Mouse (Mus musculus) cerebellum, postnatal 36 days (tissue): ENCODE results near the gene Nkx2-5.

Experiments
- DNase-seq, 2 experiments: peaks; one replicate each; pipeline ENCODE4 v3.0.0; 2021 to 2022; ENCODE audit warnings: mixed read lengths in 2 of 2

The Nkx2-5 gene

DNA sequence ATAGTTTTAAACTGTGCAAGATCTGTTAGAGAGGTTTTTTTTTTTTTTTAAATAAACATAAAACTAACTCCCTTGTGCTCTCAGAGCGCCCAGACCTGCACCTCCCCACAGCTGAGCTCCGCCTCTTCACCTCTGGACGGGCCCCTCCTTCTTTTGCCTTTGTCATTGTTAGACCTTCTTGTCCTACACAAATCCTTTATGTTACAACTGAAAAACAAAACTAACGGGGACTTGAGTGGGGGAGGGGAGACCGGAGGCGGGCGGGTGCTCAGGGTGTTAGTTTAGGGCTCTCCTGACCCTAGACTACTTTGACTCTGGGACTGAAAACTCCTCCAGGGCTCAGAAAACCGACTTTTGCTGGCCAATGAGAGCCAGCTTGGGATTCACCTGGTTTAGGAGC, 8.9 kb downstream of the Nkx2-5 start:
- no peak for DNase-seq

GRCm38 (mm10) chr17:26834966-26835755, 9.6 kb downstream of the Nkx2-5 start:
- no peak for DNase-seq

DNA sequence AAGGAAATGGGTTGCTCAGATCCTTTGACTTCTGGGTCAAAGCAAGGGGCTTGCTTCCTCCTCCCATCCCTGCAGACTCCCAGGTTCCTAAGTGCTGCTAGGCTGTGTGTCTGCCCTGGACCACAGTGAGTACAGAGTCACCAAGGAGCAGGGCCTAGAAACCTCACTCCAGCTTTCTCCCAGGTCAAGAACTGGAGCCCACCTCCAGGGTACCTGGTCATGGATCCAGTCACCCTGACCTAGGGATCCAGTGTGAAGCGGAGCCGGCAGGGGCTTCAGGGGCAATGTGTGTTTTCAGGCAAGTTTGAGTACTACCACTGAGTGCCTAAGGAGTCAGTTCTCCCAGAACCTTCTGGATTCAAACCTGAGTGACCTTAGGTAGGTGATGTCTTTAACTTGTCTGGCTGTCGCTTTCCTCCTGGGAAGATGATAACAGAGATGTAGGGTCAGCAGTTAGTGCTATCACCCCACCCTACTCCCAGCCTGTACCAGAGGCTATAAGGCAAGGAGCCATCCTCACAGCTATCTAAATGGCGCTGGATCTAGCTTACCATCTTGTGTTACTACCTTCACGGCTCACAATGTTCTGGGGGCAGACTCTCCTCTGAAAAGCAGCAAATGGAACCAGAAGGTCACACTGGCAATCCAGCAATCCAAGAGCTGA, 10.4 kb downstream of the Nkx2-5 start:
- no peak for DNase-seq

DNA sequence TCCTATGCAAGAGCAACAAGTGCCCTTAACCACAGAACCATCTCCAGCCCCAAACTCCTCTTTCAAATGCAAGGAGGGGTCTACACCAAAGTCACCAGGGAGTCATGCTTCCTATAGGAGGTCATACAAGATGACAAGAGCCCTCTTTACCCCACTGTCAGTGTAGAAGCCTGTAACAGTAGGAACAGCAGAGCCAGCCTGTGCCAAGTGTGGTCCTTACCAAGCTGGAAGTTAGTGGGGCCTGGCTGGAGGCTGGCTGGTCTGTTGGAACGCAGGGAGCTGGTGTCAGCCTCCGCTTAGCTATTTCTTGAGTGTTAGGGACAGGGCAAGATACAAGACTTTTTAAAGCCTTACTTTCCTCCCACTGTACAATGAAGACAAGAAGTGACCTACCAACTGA, 11.0 kb downstream of the Nkx2-5 start:
- no peak for DNase-seq

DNA sequence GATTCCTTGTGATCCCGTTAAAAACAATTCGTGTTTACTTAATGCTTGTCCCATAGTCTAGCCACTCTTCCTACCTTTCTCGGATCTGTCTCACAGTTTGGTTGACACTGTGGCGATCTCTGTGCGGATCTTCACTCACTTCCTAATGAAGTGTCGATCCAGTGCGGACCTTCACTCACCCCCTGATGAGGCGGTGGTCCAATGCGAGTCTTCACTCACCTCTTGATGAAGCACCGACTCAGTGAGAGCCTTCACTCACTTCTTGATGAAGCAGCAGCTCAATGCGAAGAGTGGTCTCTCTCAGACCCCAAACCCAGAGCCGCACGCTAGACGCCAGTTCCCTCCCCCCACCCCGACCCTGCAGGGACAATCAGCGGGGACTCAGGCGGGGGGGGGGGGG, 18.7 kb downstream of the Nkx2-5 start:
- no peak for DNase-seq

DNA sequence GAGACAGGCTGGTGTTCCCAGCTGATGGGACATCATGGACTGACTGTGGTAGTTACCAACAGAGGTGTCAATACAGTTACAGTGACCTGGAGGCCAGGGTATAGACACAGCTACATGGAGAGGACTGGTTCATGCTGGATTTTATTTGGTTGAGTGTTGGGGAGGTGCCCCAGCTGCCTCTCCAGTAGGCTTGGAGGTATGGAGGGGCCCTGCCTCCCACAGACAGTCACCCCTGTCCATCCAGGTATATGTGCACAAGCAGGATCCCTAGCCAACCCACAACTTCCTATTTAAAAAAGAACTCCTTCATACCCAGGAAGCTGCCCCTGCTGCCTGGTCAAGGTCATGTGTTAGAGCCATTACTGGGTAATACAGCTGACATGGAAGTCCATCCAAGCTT, 27.0 kb downstream of the Nkx2-5 start:
- no peak for DNase-seq

DNA sequence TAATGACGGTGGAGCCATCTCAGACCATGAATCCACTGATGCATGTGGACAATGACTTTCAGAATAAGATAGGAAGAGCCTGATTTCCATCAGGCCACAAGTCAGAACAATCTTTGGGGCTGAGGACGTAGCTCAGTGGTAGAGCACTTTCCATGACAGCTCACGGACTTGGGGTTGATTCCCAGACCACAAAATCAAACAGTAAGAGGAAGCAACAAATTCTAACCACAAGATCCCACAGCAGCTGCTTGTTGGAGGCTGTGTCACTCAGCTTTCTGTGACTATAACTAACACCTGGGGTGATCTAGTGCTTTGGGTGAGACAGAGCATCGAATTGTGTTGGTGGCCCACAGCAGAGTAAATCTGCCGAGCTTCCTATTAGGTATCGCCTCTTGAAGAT, 28.0 kb downstream of the Nkx2-5 start:
- no peak for DNase-seq

DNA sequence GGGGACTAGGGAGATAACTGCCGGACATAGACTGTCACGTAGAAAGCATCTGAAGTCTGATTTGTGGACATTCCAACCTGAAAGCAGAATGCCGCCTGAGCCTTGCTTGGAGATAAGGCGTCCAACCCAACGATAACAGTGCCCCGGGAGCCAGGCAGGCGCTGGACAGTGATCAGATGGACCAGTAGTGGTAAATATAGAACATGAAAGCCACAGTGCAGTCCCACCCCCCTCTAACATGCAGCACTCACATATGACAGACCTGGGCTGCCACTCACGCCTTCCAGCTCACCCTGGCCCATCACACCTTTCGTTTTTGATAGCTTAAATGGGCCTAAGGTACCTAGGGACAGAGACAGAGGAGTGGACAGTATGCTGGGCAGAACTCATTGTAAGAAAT, 31.3 kb downstream of the Nkx2-5 start:
- no peak for DNase-seq

GRCm38 (mm10) chr17:26812607-26813006, 32.2 kb downstream of the Nkx2-5 start:
- no peak for DNase-seq

DNA sequence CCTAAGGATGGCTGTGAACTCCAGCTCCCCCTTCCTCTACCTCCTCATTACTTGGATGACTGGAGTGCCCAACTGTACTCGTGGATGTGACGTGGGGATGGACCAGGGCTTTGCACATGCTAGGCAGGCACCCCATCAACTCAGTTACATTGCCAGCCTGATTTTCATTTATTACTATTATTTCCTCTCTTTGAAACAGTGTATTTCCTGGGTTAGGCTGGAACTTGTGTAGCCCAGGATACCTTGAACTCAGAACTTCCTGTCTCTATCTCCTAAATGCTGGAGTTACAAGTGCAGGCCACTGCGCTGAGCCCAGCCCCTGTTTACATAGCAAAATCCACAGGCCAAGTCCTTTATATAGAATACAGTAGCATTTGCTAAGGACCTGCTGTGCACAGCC, 41.9 kb downstream of the Nkx2-5 start:
- DNase-seq, result no peak

- DNase-seq, result no peak
Observed at GRCm38 (mm10) chr17:26797379-26798128, 47.3 kb downstream of the Nkx2-5 start.

DNA sequence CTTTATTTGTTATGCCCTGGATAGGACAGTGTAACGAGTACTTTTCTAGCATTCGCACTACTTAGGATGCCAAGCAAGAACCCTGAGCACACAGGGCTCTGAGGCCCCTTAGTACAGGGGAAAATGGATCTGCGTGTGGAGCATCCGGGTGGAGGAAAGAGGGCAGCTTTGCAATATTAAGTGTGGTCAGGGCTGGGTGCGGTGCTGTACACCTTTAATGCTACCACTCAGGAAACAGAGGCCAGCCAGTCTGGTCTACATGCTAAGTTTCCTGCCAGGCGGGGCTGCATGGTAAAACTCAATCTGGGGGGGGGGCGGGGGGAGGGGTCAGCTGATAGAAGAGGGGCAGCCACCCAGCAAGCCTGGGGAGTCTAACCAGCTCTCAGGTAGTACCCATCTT, 49.4 kb downstream of the Nkx2-5 start:
- no peak for DNase-seq

GRCm38 (mm10) chr17:26794744-26795143, 50.1 kb downstream of the Nkx2-5 start:
- DNase-seq, result peak; percentile 27 to 35

DNA sequence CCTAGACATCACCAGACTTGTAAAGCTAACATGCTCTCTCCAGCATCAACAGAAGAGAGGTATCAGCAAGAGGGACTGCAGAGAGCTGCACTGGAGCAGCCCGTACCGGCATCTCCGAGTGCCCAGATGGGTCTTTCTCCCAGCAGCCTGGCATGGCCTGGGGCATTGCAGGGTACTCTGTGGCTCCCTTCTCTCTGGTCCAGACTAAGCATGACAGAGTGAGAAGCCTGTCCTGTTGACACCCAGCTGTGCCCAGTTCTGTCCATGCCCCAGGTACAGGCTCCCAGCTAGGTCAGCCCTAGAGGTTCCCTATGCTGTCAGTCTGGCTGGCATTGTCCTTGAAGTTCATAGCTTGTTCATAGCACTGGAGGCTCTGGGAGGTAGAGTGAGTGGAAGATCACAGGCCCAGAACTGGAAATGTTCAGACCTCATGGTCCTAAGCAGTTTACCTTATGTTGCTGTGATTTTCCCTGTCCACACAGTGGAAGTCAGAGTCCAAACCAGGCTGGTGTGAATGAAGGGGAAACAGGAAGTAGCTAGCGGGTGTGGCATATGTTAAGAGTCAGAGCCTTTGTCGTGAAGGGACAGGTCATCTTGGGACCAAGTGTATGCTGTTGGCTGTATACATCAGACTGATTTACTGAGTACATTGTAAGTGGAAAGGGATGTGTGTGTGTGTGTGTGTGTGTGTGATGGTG, 51.6 kb downstream of the Nkx2-5 start:
- no peak for DNase-seq

DNA sequence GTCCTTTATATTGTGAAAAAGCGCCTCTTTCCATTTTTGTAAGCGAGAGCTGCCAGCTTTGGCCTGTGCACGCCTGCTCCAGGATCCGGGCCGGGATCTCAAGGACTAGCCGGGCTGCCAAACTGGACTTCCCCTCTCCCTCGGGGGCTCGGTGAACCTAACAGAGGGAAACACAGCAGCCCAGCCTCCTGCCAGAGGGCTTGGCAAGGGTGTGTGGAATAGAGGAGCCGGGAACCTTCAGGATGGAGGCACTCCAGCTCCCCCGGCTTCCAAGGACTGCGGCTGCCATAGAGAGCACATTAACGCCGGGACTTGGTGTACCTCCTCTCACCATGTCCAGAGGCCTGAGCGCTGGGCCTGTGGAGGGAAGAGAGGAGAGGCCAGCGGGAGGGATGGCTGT, 52.7 kb downstream of the Nkx2-5 start:
- no peak for DNase-seq

- no peak for DNase-seq
Observed at GRCm38 (mm10) chr17:26791580-26791979, 53.2 kb downstream of the Nkx2-5 start.

- DNase-seq, result no peak
Observed at GRCm38 (mm10) chr17:26790269-26791214, 54.3 kb downstream of the Nkx2-5 start.

GRCm38 (mm10) chr17:26789460-26790268, 55.1 kb downstream of the Nkx2-5 start:
- no peak for DNase-seq

DNA sequence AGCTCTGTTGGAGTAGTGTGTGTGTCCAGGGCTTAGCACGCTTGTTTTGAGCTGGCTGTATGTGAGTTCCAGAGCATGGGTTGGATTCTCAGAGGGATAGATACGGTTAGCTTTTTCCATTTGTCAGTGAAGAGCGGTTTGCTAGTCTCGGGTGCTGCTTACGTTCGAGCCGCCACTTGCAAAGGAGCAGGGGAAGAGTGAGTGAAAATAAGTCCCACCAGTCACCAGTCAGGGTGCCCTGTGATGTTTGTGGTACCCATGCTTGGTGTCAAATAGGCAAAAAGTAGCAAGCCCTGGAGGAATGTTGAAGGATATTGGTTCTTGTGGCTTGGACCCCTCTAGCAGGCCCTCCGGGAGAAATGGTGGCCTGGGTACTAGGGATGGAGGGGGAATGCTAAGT, 55.8 kb downstream of the Nkx2-5 start:
- no peak for DNase-seq
